Mouse (Mus musculus) embryonic fibroblast, embryonic 13.5 days (primary cell): Measurements from ENCODE around the gene Trim40. TPM values are rescaled to one million over a fixed set of nuclear protein-coding genes. Genes with fewer than 3 reads are reported as not detected.
"Not testable (repeated sequence)": the region's sequence is repeated elsewhere in the genome, so short reads cannot be mapped to it uniquely, and the experiment has no call there.

Experiments used
- H3K27ac ChIP-seq: 2 replicates; pipeline ENCODE4 v1.5.1; 2012; ENCODE audit warnings: low read length, control low read depth, inconsistent platforms; ENCODE audit not compliant: insufficient read depth
- H3K4me1 ChIP-seq: 2 replicates; pipeline ENCODE4 v1.6.1; 2011; ENCODE audit warnings: low read length; ENCODE audit not compliant: control insufficient read depth, insufficient read depth
- H3K4me3 ChIP-seq: 2 replicates; pipeline ENCODE4 v1.5.1; 2011; ENCODE audit warnings: mild to moderate bottlenecking, control low read depth, low read length; ENCODE audit not compliant: insufficient read depth
- CTCF ChIP-seq: IDR thresholded peaks from 2 replicates; pipeline ENCODE4 v1.5.1; 2011; ENCODE audit warnings: mild to moderate bottlenecking, control low read depth, low read length, moderate library complexity, borderline replicate concordance; ENCODE audit not compliant: insufficient read depth
- POLR2A ChIP-seq: IDR thresholded peaks from 2 replicates; pipeline ENCODE4 v1.6.1; 2011; ENCODE audit warnings: low read depth, mild to moderate bottlenecking, control low read depth, low read length, moderate library complexity
- polyA plus RNA-seq: library from polyadenylated mRNA; stranded (reverse); fragments of >200 nt; gene quantifications from 2 replicates; pipeline ENCODE4 v1.2.4, GENCODE M21; 2011; ENCODE audit warnings: low read depth; ENCODE audit not compliant: missing spikeins, insufficient read length

Trim40 gene
- polyA plus RNA-seq, 1 experiment = not detected

GRCm38 (mm10) chr17:36897065-36897464 lies 7.1 kb upstream of the Trim40 start:
- no peak overlapping the region for H3K27ac ChIP-seq
- H3K4me1 ChIP-seq = no peaks in the 10 kb centered on the region
- no peak for TF ChIP-seq CTCF
- TF ChIP-seq POLR2A = no peak
- no peak overlapping the region for H3K4me3 ChIP-seq

DNA sequence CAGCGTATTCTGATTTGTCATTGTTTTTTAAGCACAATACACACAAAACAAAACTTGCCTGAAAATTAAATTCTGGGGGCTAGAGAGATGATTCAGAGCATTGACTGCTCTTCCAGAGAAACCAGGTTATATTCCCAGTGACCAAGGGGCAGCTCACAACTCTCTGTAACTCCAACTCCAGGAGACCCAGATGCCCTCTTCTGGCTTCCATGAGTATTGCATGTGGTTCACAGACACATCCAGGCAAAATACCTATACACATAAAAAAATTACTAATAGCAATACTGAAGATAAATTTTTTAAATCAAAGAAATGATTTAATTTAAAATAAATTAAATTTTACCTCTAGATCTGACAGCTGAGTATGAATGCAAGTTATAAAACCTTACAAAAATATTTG lies 6.7 kb upstream of the Trim40 start:
- H3K27ac ChIP-seq = no peak overlapping the region
- TF ChIP-seq CTCF = no peak
- no peaks in the 10 kb centered on the region for H3K4me1 ChIP-seq
- no peak overlapping the region for H3K4me3 ChIP-seq

GRCm38 (mm10) chr17:36893387-36893786 lies 3.5 kb upstream of the Trim40 start:
- TF ChIP-seq POLR2A = no peak
- no peak for TF ChIP-seq CTCF
- no peak overlapping the region for H3K27ac ChIP-seq
- no peak overlapping the region for H3K4me3 ChIP-seq
- no peaks in the 10 kb centered on the region for H3K4me1 ChIP-seq

- Histone ChIP-seq H3K4me3 (no peak overlapping the region), H3K4me1 (no peaks in the 10 kb centered on the region), H3K27ac (no peak overlapping the region)
- peak; percentile 27; the same call in 1 of the 2 replicates for TF ChIP-seq CTCF
- no peak for TF ChIP-seq POLR2A
These were observed 2.4 kb upstream of the Trim40 start for GRCm38 (mm10) chr17:36892362-36892761.

GRCm38 (mm10) chr17:36891496-36891895 lies 1.6 kb upstream of the Trim40 start:
- not testable (repeated sequence) for H3K27ac ChIP-seq, H3K4me3 ChIP-seq, H3K4me1 ChIP-seq

DNA sequence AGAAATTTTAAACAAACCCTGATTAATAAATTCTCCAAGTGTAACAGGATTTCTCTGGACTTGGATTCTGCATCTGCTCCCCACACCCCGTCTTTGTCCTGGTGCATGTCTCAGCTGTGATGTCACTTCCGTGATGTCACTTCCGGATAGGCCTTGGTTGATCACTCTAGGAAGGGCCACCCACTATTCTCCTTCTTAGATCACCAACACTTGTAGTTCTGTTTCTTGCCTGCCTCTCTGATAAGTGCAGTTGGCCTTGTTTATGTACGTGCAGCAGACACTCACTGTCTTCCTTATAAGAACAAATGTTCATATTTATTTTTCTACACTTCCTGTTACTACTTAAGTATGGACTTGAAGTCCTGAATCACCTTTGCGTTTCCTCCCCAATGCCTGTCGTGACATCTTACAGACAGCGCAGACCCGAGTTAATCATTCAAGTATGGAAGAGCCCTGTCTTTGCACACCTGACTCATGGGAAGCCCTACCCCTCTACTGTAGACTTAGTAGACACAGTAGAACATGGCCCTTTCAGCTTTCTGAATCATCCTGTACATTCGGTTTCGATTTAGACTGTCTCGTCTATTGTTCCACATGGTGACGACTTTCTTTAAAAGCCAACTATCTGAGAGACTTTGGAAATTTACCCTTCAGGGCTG lies 4.7 kb downstream of the Trim40 start:
- H3K4me3 ChIP-seq = no peak overlapping the region
- TF ChIP-seq CTCF (no peak), POLR2A (no peak)
- no peak overlapping the region for H3K27ac ChIP-seq
- peaks cover 6% of the 10 kb centered on the region; the same call in 1 of the 2 replicates for H3K4me1 ChIP-seq

DNA sequence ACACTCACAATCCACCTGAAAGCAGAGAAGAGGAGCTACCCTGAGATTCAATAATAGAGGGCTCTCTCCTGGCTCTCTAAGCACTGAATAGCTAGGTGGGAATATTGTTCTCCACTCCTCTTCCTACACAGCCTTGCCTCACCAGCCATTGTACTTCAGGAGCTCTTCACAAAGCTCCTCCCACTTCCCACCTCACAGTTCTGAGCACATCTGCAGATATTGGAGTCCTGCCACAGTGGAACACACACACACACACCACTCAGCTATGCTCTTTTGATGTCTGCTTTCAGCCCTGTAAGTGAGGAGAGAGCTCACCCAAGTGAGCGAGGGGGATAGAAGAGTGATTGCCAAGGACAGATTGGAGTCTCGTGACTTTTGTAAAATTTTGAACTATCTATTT lies 6.6 kb downstream of the Trim40 start:
- TF ChIP-seq CTCF = no peak
- TF ChIP-seq POLR2A = no peak
- Histone ChIP-seq H3K4me3 (no peak overlapping the region), H3K27ac (no peak overlapping the region), H3K4me1 (peaks cover 6% of the 10 kb centered on the region; the same call in 1 of the 2 replicates)

- Histone ChIP-seq H3K4me3 (no peak overlapping the region), H3K4me1 (peaks cover 13% of the 10 kb centered on the region), H3K27ac (peak overlapping the region; percentile 56)
- TF ChIP-seq CTCF = no peak
- no peak for TF ChIP-seq POLR2A
These were observed 15.3 kb downstream of the Trim40 start for GRCm38 (mm10) chr17:36874636-36875035.

GRCm38 (mm10) chr17:36869955-36870810 lies 19.7 kb downstream of the Trim40 start:
- Histone ChIP-seq H3K4me3 (no peak overlapping the region), H3K4me1 (peaks cover 10% of the 10 kb centered on the region), H3K27ac (no peak overlapping the region)
- no peak for TF ChIP-seq CTCF
- no peak for TF ChIP-seq POLR2A

DNA sequence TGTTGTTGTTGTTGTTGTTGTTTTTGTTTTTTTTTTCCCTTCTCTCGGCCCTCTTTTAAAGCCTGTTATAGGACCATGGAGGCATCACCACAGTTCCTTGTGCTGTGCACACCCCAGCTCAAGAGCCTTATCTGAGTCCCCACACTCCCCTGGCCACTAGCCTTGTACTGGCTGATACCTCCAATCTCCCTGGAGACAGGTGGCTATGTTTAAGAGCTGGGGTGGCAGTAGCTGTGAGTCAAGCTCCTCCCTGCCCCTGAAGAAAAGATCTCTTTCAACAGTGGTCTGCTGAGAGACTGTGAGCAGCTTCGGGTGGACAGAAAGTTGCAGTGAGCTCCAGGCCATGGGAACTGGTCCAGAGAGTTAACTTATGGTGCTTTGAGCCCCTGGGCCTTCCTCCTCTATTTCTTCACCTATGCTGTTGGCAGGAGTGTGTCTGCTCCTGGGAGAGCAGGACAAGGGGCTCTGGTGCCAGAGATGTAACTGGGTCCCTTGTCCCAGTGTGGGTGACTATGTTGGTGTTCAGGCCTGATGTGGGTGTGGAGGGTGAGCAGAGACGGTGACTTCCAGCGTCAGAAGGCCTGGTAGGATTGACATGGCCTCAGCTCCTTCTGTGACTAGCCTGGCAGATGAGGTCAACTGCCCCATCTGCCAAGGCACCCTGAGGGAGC lies 20.5 kb downstream of the Trim40 start, which contains the start of gene Trim10:
Gene Trim10, plus strand, starts transcription at position 291 of the 671 bp plus-strand sequence.
- Histone ChIP-seq H3K4me1 (peaks cover 2% of the 10 kb centered on the region), H3K27ac (no peak within 1 kb of the TSS), H3K4me3 (no peak within 1 kb of the TSS)
- TF ChIP-seq CTCF (no peak), POLR2A (no peak)
